Mouse (Mus musculus): Measurements from ENCODE around the gene Akt3. TPM values are rescaled to one million over a fixed set of nuclear protein-coding genes. Genes with fewer than 3 reads are reported as not detected.

Akt3 gene
- polyA plus RNA-seq, 1 experiment from 2014 or later: 26.2 TPM

GRCm38 (mm10) chr1:177089515-177089914 is 168.5 kb downstream of the Akt3 start:
- H3K9ac ChIP-seq: no peak overlapping the region
- no peaks in the 10 kb centered on the region for H3K27me3 ChIP-seq (ENCODE audit: control insufficient read depth, insufficient read depth, low read length)
- H3K4me1 ChIP-seq (replicated peaks; ENCODE audit: control insufficient read depth, insufficient read depth, low read length): 0 out of 2 replicates have a peak, but pooled peaks cover 3% of the 10 kb centered on the region
- no peaks in the 10 kb centered on the region for H3K36me3 ChIP-seq (replicated peaks; ENCODE audit: control insufficient read depth, insufficient read depth)
- DNase-seq (ENCODE audit: low spot score) (no peak), ATAC-seq (ENCODE audit: low FRiP score) (no peak)
- 41% methylated on average over 3 of the region's 3 CpGs for WGBS
- no peak overlapping the region for H3K4me2 ChIP-seq (replicated peaks)
- H3K27ac ChIP-seq: no peak overlapping the region
- H3K9me3 ChIP-seq (ENCODE audit: control insufficient read depth, low read length): peaks cover 8% of the 10 kb centered on the region; the same call in 1 of the 2 replicates
- H3K4me3 ChIP-seq (replicated peaks; ENCODE audit: low read length): no peak overlapping the region

GRCm38 (mm10) chr1:177089048-177089447 is 169.0 kb downstream of the Akt3 start:
- H3K27ac ChIP-seq: no peak overlapping the region
- no peaks in the 10 kb centered on the region for H3K36me3 ChIP-seq (replicated peaks; ENCODE audit: control insufficient read depth, insufficient read depth)
- H3K4me2 ChIP-seq (replicated peaks): no peak overlapping the region
- DNase-seq (ENCODE audit: low spot score): no peak
- ATAC-seq (ENCODE audit: low FRiP score): no peak
- H3K9me3 ChIP-seq (ENCODE audit: control insufficient read depth, low read length): peaks cover 11% of the 10 kb centered on the region; the same call in 1 of the 2 replicates
- WGBS: 82% methylated on average over 4 of the region's 4 CpGs
- no peaks in the 10 kb centered on the region for H3K27me3 ChIP-seq (ENCODE audit: control insufficient read depth, insufficient read depth, low read length)
- no peak overlapping the region for H3K4me3 ChIP-seq (replicated peaks; ENCODE audit: low read length)
- 0 out of 2 replicates have a peak, but pooled peaks cover 3% of the 10 kb centered on the region for H3K4me1 ChIP-seq (replicated peaks; ENCODE audit: control insufficient read depth, insufficient read depth, low read length)
- H3K9ac ChIP-seq: no peak overlapping the region

- DNase-seq (ENCODE audit: low spot score): no peak
- no peak overlapping the region for H3K27ac ChIP-seq
- H3K4me1 ChIP-seq (replicated peaks; ENCODE audit: control insufficient read depth, insufficient read depth, low read length): no peaks in the 10 kb centered on the region
- WGBS: 89% methylated on average over 1 of the region's 1 CpGs
- no peak overlapping the region for H3K9ac ChIP-seq
- no peak overlapping the region for H3K4me2 ChIP-seq (replicated peaks)
- no peaks in the 10 kb centered on the region for H3K27me3 ChIP-seq (ENCODE audit: control insufficient read depth, insufficient read depth, low read length)
- H3K4me3 ChIP-seq (replicated peaks; ENCODE audit: low read length): no peak overlapping the region
- H3K9me3 ChIP-seq (ENCODE audit: control insufficient read depth, low read length): peaks cover 11% of the 10 kb centered on the region; the same call in 1 of the 2 replicates
- ATAC-seq (ENCODE audit: low FRiP score): no peak
- 0 out of 2 replicates have a peak, but pooled peaks cover 3% of the 10 kb centered on the region for H3K36me3 ChIP-seq (replicated peaks; ENCODE audit: control insufficient read depth, insufficient read depth)
These were observed 175.9 kb downstream of the Akt3 start for GRCm38 (mm10) chr1:177081957-177082645.

- H3K4me3 ChIP-seq (replicated peaks; ENCODE audit: low read length): no peak overlapping the region
- H3K9me3 ChIP-seq (ENCODE audit: control insufficient read depth, low read length): no peaks in the 10 kb centered on the region
- ATAC-seq (ENCODE audit: low FRiP score): no peak
- WGBS: 93% methylated on average over 2 of the region's 2 CpGs
- no peak overlapping the region for H3K4me2 ChIP-seq (replicated peaks)
- H3K36me3 ChIP-seq (replicated peaks; ENCODE audit: control insufficient read depth, insufficient read depth): no peaks in the 10 kb centered on the region
- DNase-seq (ENCODE audit: low spot score): no peak
- no peak overlapping the region for H3K27ac ChIP-seq
- no peaks in the 10 kb centered on the region for H3K27me3 ChIP-seq (ENCODE audit: control insufficient read depth, insufficient read depth, low read length)
- H3K4me1 ChIP-seq (replicated peaks; ENCODE audit: control insufficient read depth, insufficient read depth, low read length): 0 out of 2 replicates have a peak, but pooled peaks cover 4% of the 10 kb centered on the region
- H3K9ac ChIP-seq: no peak overlapping the region
These were observed 188.8 kb downstream of the Akt3 start for GRCm38 (mm10) chr1:177069161-177069560.

GRCm38 (mm10) chr1:177067123-177067646 is 190.8 kb downstream of the Akt3 start:
- ATAC-seq (ENCODE audit: low FRiP score) (peak; percentile 68; the same call in 1 of the 2 replicates), DNase-seq (ENCODE audit: low spot score) (no peak)
- Histone ChIP-seq H3K4me2 (replicated peaks) (no peak overlapping the region), H3K27me3 (ENCODE audit: control insufficient read depth, insufficient read depth, low read length) (no peaks in the 10 kb centered on the region), H3K4me1 (replicated peaks; ENCODE audit: control insufficient read depth, insufficient read depth, low read length) (0 out of 2 replicates have a peak, but pooled peaks cover 4% of the 10 kb centered on the region), H3K4me3 (replicated peaks; ENCODE audit: low read length) (no peak overlapping the region), H3K27ac (no peak overlapping the region), H3K36me3 (replicated peaks; ENCODE audit: control insufficient read depth, insufficient read depth) (0 out of 2 replicates have a peak, but pooled peaks cover under 1% of the 10 kb centered on the region), H3K9me3 (ENCODE audit: control insufficient read depth, low read length) (no peaks in the 10 kb centered on the region), H3K9ac (no peak overlapping the region)
- whole genome bisulfite sequencing: 50% methylated on average over 8 of the region's 8 CpGs

GRCm38 (mm10) chr1:177065732-177066131 is 192.3 kb downstream of the Akt3 start:
- no peak overlapping the region for H3K27ac ChIP-seq
- no peaks in the 10 kb centered on the region for H3K9me3 ChIP-seq (ENCODE audit: control insufficient read depth, low read length)
- H3K27me3 ChIP-seq (ENCODE audit: control insufficient read depth, insufficient read depth, low read length): no peaks in the 10 kb centered on the region
- no peak overlapping the region for H3K4me3 ChIP-seq (replicated peaks; ENCODE audit: low read length)
- ATAC-seq (ENCODE audit: low FRiP score): no peak
- H3K4me2 ChIP-seq (replicated peaks): no peak overlapping the region
- DNase-seq (ENCODE audit: low spot score): no peak
- no peak overlapping the region for H3K9ac ChIP-seq
- 0 out of 2 replicates have a peak, but pooled peaks cover 6% of the 10 kb centered on the region for H3K36me3 ChIP-seq (replicated peaks; ENCODE audit: control insufficient read depth, insufficient read depth)
- 0 out of 2 replicates have a peak, but pooled peaks cover 4% of the 10 kb centered on the region for H3K4me1 ChIP-seq (replicated peaks; ENCODE audit: control insufficient read depth, insufficient read depth, low read length)

GRCm38 (mm10) chr1:177061761-177062160 is 196.2 kb downstream of the Akt3 start:
- Histone ChIP-seq H3K4me2 (replicated peaks) (no peak overlapping the region), H3K4me1 (replicated peaks; ENCODE audit: control insufficient read depth, insufficient read depth, low read length) (no peaks in the 10 kb centered on the region), H3K27me3 (ENCODE audit: control insufficient read depth, insufficient read depth, low read length) (no peaks in the 10 kb centered on the region), H3K9ac (no peak overlapping the region), H3K9me3 (ENCODE audit: control insufficient read depth, low read length) (no peaks in the 10 kb centered on the region), H3K27ac (no peak overlapping the region), H3K4me3 (replicated peaks; ENCODE audit: low read length) (no peak overlapping the region), H3K36me3 (replicated peaks; ENCODE audit: control insufficient read depth, insufficient read depth) (peaks cover 6% of the 10 kb centered on the region; the same call in 1 of the 2 replicates)
- no peak for ATAC-seq (ENCODE audit: low FRiP score)
- DNase-seq (ENCODE audit: low spot score): no peak
- WGBS: 93% methylated on average over 2 of the region's 2 CpGs

- Histone ChIP-seq H3K9ac (no peak overlapping the region), H3K27me3 (ENCODE audit: control insufficient read depth, insufficient read depth, low read length) (no peaks in the 10 kb centered on the region), H3K36me3 (replicated peaks; ENCODE audit: control insufficient read depth, insufficient read depth) (no peaks in the 10 kb centered on the region; the same call in 1 of the 2 replicates), H3K9me3 (ENCODE audit: control insufficient read depth, low read length) (no peaks in the 10 kb centered on the region), H3K27ac (no peak overlapping the region), H3K4me2 (replicated peaks) (no peak overlapping the region), H3K4me1 (replicated peaks; ENCODE audit: control insufficient read depth, insufficient read depth, low read length) (no peaks in the 10 kb centered on the region), H3K4me3 (replicated peaks; ENCODE audit: low read length) (no peak overlapping the region)
- ATAC-seq (ENCODE audit: low FRiP score) (no peak), DNase-seq (ENCODE audit: low spot score) (no peak)
- 63% methylated on average over 2 of the region's 2 CpGs for WGBS
These were observed 203.1 kb downstream of the Akt3 start for GRCm38 (mm10) chr1:177054891-177055290.

GRCm38 (mm10) chr1:177051366-177051963 is 206.5 kb downstream of the Akt3 start:
- Histone ChIP-seq H3K9ac (no peak overlapping the region), H3K27me3 (ENCODE audit: control insufficient read depth, insufficient read depth, low read length) (no peaks in the 10 kb centered on the region), H3K9me3 (ENCODE audit: control insufficient read depth, low read length) (no peaks in the 10 kb centered on the region), H3K4me1 (replicated peaks; ENCODE audit: control insufficient read depth, insufficient read depth, low read length) (no peaks in the 10 kb centered on the region), H3K4me3 (replicated peaks; ENCODE audit: low read length) (no peak overlapping the region), H3K27ac (no peak overlapping the region), H3K36me3 (replicated peaks; ENCODE audit: control insufficient read depth, insufficient read depth) (no peaks in the 10 kb centered on the region), H3K4me2 (replicated peaks) (no peak overlapping the region)
- 86% methylated on average over 11 of the region's 11 CpGs for WGBS
- ATAC-seq (ENCODE audit: low FRiP score) (no peak), DNase-seq (ENCODE audit: low spot score) (no peak)
